Mouse (Mus musculus) liver, embryonic 14.5 days (tissue): ENCODE measurements around the gene Atp8a2.

Source experiments
- CTCF ChIP-seq: IDR thresholded peaks from 2 replicates; pipeline ENCODE4 v1.5.1; 2016; ENCODE audit warnings: antibody characterized with exemption, low read depth, control low read depth
- EP300 ChIP-seq: IDR thresholded peaks from 2 replicates; pipeline ENCODE4 v1.6.1; 2016; ENCODE audit warnings: antibody characterized with exemption, low read depth

DNA sequence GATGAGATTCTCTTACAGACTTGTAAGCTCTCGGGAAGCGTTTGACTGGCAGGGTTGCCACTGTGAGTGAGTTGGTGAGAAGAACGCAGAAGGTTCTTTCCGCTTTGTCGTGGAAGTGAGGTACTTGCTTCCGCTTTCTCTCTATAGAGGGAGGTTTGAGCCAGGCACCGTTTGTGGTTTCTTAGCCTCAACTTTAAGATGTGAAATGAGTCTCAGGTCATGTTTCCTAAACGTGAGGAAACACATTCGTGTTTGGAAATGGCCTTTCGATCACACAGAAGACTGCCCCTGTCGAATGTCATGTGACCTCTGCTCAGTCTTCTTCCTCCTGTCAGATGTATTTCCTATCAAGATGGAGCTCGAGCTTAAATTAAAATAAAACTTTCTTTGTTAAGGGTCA is 506.0 kb downstream of the Atp8a2 start:
- TF ChIP-seq EP300, result no peak
- no peak for TF ChIP-seq CTCF
